Mouse (Mus musculus) heart, embryonic 14.5 days (tissue): ENCODE data around the gene Usp25. TPM values are rescaled to one million over a fixed set of nuclear protein-coding genes. Genes with fewer than 3 reads are reported as not detected.

Experiments
- ATAC-seq: fragments of 200-750 bp; cut with Nextera tagmentation; 2 replicates; pipeline ENCODE4 v1.8.0; 2017; ENCODE audit warnings: low read depth, moderate TSS enrichment; ENCODE audit not compliant: insufficient number of reproducible peaks, insufficient read depth, low FRiP score
- H3K27ac ChIP-seq, 2 experiments: fragments of 200-500 bp in 1 of 2; fragments of 300-500 bp in 1 of 2; sonication (generic) in 1 of 2; replicated peaks in 1 of 2; 2 replicates each; pipeline ENCODE4 v1.5.1; 2012 to 2014; ENCODE audit warnings: low read depth in 2 of 2, low read length in 2 of 2, control low read depth in 1 of 2, mild to moderate bottlenecking in 1 of 2, mixed read lengths in 1 of 2; ENCODE audit not compliant: control insufficient read depth in 1 of 2, insufficient read depth in 1 of 2
- H3K27me3 ChIP-seq: fragments of 300-500 bp; sonication (generic); 2 replicates; pipeline ENCODE4 v1.6.1; 2014; ENCODE audit warnings: mild to moderate bottlenecking, low read length, control low read depth; ENCODE audit not compliant: control insufficient read depth, insufficient read depth
- H3K36me3 ChIP-seq: fragments of 300-500 bp; sonication (generic); 2 replicates; pipeline ENCODE4 v1.6.1; 2014; ENCODE audit warnings: mild to moderate bottlenecking, control low read depth, low read length, mixed read lengths; ENCODE audit not compliant: control insufficient read depth, insufficient read depth
- H3K4me1 ChIP-seq, 2 experiments: fragments of 200-500 bp in 1 of 2; fragments of 300-500 bp in 1 of 2; sonication (generic) in 1 of 2; 2 replicates each; pipeline ENCODE4 v1.6.1; 2012 to 2014; ENCODE audit warnings: low read length in 2 of 2, control low read depth in 1 of 2, mixed read lengths in 1 of 2; ENCODE audit not compliant: control insufficient read depth in 2 of 2, insufficient read depth in 2 of 2
- H3K4me2 ChIP-seq: fragments of 300-500 bp; sonication (generic); 2 replicates; pipeline ENCODE4 v1.6.1; 2014; ENCODE audit warnings: mild to moderate bottlenecking, low read length
- H3K4me3 ChIP-seq, 2 experiments: fragments of 200-500 bp in 1 of 2; fragments of 300-500 bp in 1 of 2; sonication (generic) in 1 of 2; 2 replicates each; pipeline ENCODE4 v1.5.1; 2012 to 2014; ENCODE audit warnings: low read length in 2 of 2, mild to moderate bottlenecking in 2 of 2, control low read depth in 1 of 2, low read depth in 1 of 2, moderate library complexity in 1 of 2; ENCODE audit not compliant: control insufficient read depth in 1 of 2, insufficient read depth in 1 of 2
- H3K9ac ChIP-seq: fragments of 300-500 bp; sonication (generic); 2 replicates; pipeline ENCODE4 v1.6.1; 2014; ENCODE audit warnings: mild to moderate bottlenecking, low read length
- H3K9me3 ChIP-seq: fragments of 300-500 bp; sonication (generic); 2 replicates; pipeline ENCODE4 v1.6.1; 2016; ENCODE audit warnings: low read length, control low read depth; ENCODE audit not compliant: control insufficient read depth
- WGBS: fragments of 180-500 bp; shearing (Covaris S2); extraction: QIAGEN DNeasy Blood & Tissue Kit; methylation state at CpG from one replicate; pipeline ENCODE4 v1.1.7; 2014; 5-methylcytosine and 5-hydroxymethylcytosine counted together
- polyA plus RNA-seq: library from polyadenylated mRNA; unstranded; fragments of >200 nt; fragmentation: Nextera tagmentation; extraction: Ambion mirVana; gene quantifications from 2 replicates; pipeline ENCODE4 v1.2.1, GENCODE M21; 2014

The Usp25 gene
- polyA plus RNA-seq, 1 experiment from 2014 or later: 32.5 TPM

DNA sequence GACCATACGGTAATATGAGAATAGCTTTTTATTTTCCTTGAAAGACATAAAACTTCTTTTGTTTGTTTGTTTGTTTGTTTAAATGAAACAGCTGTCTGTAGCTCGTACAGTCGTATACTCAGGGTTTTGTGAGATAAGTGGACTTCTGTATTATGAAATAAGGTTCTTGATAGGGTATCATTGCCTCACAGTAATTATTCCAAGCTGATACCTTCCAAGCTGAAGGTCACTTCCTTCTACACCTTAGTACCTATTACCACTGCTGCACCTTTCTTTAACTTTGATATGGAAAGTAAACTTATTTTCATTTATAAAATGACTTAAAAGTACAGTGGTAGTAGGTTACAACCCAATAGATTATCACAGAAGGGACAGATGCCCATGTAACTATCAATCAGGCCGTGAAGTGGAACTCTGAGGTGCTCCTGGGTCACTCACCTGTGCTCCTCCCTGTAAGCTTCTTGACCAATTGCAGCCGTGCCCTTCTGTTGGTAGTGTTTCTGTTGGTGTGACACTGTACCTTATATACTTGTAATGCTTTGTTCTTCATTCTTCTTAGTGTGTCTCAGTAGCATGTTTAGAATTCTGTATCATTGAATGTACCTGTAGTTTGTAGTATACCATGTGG is 90.2 kb downstream of the Usp25 start:
- no peaks in the 10 kb centered on the region for H3K27me3 ChIP-seq
- H3K27ac ChIP-seq: no peak overlapping the region
- 93% methylated on average over 5 of the region's 5 CpGs for WGBS
- no peak for ATAC-seq
- H3K9ac ChIP-seq: no peak overlapping the region
- no peak overlapping the region for H3K4me2 ChIP-seq
- H3K4me1 ChIP-seq: no peaks in the 10 kb centered on the region
- H3K36me3 ChIP-seq: peaks cover 33% of the 10 kb centered on the region
- no peaks in the 10 kb centered on the region for H3K9me3 ChIP-seq
- no peak overlapping the region for H3K4me3 ChIP-seq

DNA sequence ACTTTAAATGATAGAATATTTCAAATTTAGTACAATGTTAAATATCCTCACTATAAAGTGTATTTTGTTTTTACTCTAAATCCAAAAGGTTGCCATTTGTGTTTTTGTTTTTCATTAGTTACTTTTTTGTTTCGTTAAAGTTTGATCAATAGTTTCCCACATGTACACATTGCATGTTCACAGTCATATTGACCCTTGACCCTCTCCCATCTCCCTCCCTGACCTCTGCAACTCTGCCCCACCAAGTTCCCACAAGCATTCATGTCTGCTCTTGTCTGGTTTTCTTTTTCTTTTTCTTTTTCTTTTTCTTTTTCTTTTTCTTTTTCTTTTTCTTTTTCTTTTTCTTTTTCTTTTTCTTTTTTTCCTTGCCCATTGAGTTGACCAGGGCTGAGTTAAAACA is 97.8 kb downstream of the Usp25 start:
- Histone ChIP-seq H3K4me3 (no peak overlapping the region), H3K9ac (no peak overlapping the region), H3K27me3 (no peaks in the 10 kb centered on the region), H3K4me1 (no peaks in the 10 kb centered on the region), H3K27ac (no peak overlapping the region), H3K36me3 (peaks cover 75% of the 10 kb centered on the region), H3K4me2 (no peak overlapping the region), H3K9me3 (no peaks in the 10 kb centered on the region)
- WGBS: 92% methylated on average over 1 of the region's 1 CpGs
- no peak for ATAC-seq

DNA sequence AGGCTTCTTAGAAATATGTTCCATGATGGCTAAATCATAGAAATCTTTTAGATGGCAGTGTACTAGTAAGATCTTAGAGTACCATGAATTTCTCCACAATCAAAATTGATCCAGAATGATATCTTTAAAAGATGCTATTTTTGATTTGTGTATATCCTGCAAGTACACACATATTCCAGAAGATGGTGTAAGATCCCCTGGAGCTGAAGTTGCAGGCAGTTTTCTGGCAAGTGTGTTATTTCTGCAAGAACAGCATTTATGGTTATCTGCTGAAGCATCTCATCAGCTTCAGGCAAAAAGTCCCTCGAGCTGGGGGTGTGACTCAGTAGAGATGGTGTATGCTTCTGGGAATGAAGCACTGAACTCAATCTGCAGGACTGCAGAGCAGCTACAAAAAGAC is 112.4 kb downstream of the Usp25 start:
- no peaks in the 10 kb centered on the region for H3K4me1 ChIP-seq
- H3K9me3 ChIP-seq: no peaks in the 10 kb centered on the region
- H3K27me3 ChIP-seq: no peaks in the 10 kb centered on the region
- WGBS: 41% methylated on average over 1 of the region's 1 CpGs
- no peak overlapping the region for H3K27ac ChIP-seq
- no peak overlapping the region for H3K4me2 ChIP-seq
- no peaks in the 10 kb centered on the region for H3K36me3 ChIP-seq
- ATAC-seq: no peak
- no peak overlapping the region for H3K9ac ChIP-seq
- H3K4me3 ChIP-seq: no peak overlapping the region

DNA sequence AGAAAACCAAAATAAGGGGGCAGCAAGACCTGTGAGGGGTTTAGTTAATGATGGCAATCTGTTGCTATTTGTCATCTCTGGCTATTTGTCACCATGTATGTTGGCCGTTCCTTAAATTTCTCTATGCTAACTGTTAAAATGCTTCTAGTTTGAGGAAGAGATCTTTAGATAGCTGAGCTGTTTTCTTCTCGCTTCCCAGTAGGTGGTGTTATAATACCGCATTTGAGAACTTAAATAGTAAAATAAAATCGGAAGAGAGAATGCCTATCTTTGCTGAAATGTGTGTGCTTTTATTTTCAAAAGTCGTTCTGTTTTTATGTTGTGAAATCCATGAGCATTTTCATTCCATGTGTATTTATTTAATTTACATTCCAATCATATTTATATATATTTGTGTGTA is 115.2 kb downstream of the Usp25 start:
- H3K4me2 ChIP-seq: no peak overlapping the region
- WGBS: 34% methylated on average over 5 of the region's 5 CpGs
- H3K4me3 ChIP-seq: no peak overlapping the region
- no peak overlapping the region for H3K9ac ChIP-seq
- no peaks in the 10 kb centered on the region for H3K4me1 ChIP-seq
- H3K36me3 ChIP-seq: no peaks in the 10 kb centered on the region
- no peak for ATAC-seq
- H3K9me3 ChIP-seq: no peaks in the 10 kb centered on the region
- H3K27me3 ChIP-seq: no peaks in the 10 kb centered on the region
- no peak overlapping the region for H3K27ac ChIP-seq

DNA sequence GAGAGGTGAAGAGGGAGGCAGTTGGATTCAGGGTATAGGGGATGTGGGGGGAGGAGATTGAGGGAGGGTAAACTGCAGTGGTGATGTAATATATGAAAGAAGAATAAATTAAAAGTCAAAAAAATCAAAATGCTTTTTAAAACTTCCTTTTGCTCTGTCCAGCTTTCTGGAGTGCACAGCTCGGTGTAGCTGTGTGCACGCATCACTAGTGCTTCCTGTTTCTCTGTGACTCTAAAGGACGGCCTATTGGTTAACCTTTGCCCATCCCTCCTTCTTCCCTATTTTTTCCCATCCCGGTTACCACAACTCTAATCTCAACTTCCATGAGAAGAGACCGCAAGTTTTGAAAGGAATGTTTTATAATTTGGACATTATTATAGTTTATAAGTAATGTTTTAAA is 119.5 kb downstream of the Usp25 start:
- Histone ChIP-seq H3K9ac (no peak overlapping the region), H3K36me3 (no peaks in the 10 kb centered on the region), H3K4me2 (no peak overlapping the region), H3K9me3 (no peaks in the 10 kb centered on the region), H3K27me3 (no peaks in the 10 kb centered on the region), H3K4me3 (no peak overlapping the region), H3K27ac (no peak overlapping the region), H3K4me1 (no peaks in the 10 kb centered on the region)
- no peak for ATAC-seq
- 82% methylated on average over 5 of the region's 5 CpGs for WGBS

GRCm38 (mm10) chr16:77140651-77141050 is 127.1 kb downstream of the Usp25 start:
- H3K27ac ChIP-seq: no peak overlapping the region
- no peaks in the 10 kb centered on the region for H3K9me3 ChIP-seq
- no peak overlapping the region for H3K9ac ChIP-seq
- no peaks in the 10 kb centered on the region for H3K36me3 ChIP-seq
- no peaks in the 10 kb centered on the region for H3K4me1 ChIP-seq
- H3K4me2 ChIP-seq: no peak overlapping the region
- H3K27me3 ChIP-seq: no peaks in the 10 kb centered on the region
- no peak overlapping the region for H3K4me3 ChIP-seq
- 88% methylated on average over 7 of the region's 7 CpGs for WGBS
- ATAC-seq: no peak

DNA sequence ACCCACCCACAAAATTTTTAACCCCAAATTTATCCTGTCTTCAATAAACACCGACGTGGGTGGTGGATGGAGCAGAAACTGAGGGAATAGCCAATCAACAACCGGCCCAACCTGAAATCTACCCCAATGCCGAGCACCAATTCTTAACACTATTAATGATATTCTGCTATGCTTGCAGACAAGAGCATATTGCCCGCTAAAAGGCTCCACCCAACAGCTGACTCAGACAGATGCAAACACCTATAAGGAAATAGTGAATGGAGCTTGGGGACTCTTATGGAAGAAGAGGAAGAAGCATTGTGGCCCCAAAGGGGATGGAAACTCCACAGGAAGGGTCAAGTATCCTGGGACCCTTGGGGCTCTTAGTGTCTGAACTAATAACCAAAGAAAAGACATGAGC is 133.3 kb downstream of the Usp25 start:
- H3K4me3 ChIP-seq: no peak overlapping the region
- H3K4me2 ChIP-seq: no peak overlapping the region
- 86% methylated on average over 5 of the region's 5 CpGs for WGBS
- H3K27me3 ChIP-seq: no peaks in the 10 kb centered on the region
- H3K36me3 ChIP-seq: no peaks in the 10 kb centered on the region
- H3K9ac ChIP-seq: no peak overlapping the region
- H3K27ac ChIP-seq: no peak overlapping the region
- H3K4me1 ChIP-seq: no peaks in the 10 kb centered on the region
- no peaks in the 10 kb centered on the region for H3K9me3 ChIP-seq
- no peak for ATAC-seq

GRCm38 (mm10) chr16:77150338-77150737 is 136.8 kb downstream of the Usp25 start:
- Histone ChIP-seq H3K9me3 (no peaks in the 10 kb centered on the region), H3K4me3 (no peak overlapping the region), H3K9ac (no peak overlapping the region), H3K4me1 (no peaks in the 10 kb centered on the region), H3K36me3 (no peaks in the 10 kb centered on the region), H3K27ac (no peak overlapping the region), H3K27me3 (no peaks in the 10 kb centered on the region), H3K4me2 (no peak overlapping the region)
- WGBS: 64% methylated on average over 8 of the region's 8 CpGs
- ATAC-seq: no peak
